Mouse (Mus musculus) myocyte (in vitro differentiated cells): ENCODE results near the gene Ttc9b. TPM values are rescaled to one million over a fixed set of nuclear protein-coding genes. Genes with fewer than 3 reads are reported as not detected.
"Not testable (repeated sequence)": the region's sequence is repeated elsewhere in the genome, so short reads cannot be mapped to it uniquely, and the experiment has no call there.

Source experiments
- H3K27me3 ChIP-seq: one replicate; pipeline ENCODE4 v1.6.1; 2011; ENCODE audit not compliant: control insufficient read depth, insufficient read depth, insufficient read length
- H3K36me3 ChIP-seq: one replicate; pipeline ENCODE4 v1.6.1; 2011; ENCODE audit not compliant: control insufficient read depth, insufficient read depth
- H3K4me2 ChIP-seq: one replicate; pipeline ENCODE4 v1.6.1; 2011; ENCODE audit warnings: low read depth, control low read depth
- H3K4me3 ChIP-seq: one replicate; pipeline ENCODE4 v1.5.1; 2011; ENCODE audit warnings: mild to moderate bottlenecking, control low read depth, moderate library complexity
- H3K79me2 ChIP-seq: one replicate; pipeline ENCODE4 v1.6.1; 2011; ENCODE audit not compliant: control insufficient read depth, insufficient read depth
- H3ac ChIP-seq: one replicate; pipeline ENCODE4 v1.6.1; 2011; ENCODE audit not compliant: control insufficient read depth, insufficient read length
- CEBPB ChIP-seq: IDR thresholded peaks from 2 replicates; pipeline ENCODE4 v1.6.1; 2011; ENCODE audit warnings: mild to moderate bottlenecking, moderate library complexity; ENCODE audit not compliant: poor library complexity, insufficient read depth, severe bottlenecking
- E2F4 ChIP-seq: IDR thresholded peaks from one replicate; pipeline ENCODE4 v1.6.1; 2011; ENCODE audit warnings: mild to moderate bottlenecking, control low read depth, moderate library complexity; ENCODE audit not compliant: insufficient read depth
- MAX ChIP-seq: IDR thresholded peaks from one replicate; pipeline ENCODE4 v1.6.1; 2011; ENCODE audit warnings: low read depth, mild to moderate bottlenecking, control low read depth
- MYOD1 ChIP-seq, 3 experiments: IDR thresholded peaks; one replicate each; pipeline ENCODE4 v1.6.1; 2011; ENCODE audit warnings: control low read depth in 2 of 3, low read depth in 2 of 3, mild to moderate bottlenecking in 2 of 3, moderate library complexity in 1 of 3; ENCODE audit not compliant: insufficient read length in 2 of 3, control insufficient read depth in 1 of 3
- MYOG ChIP-seq, 3 experiments: IDR thresholded peaks; one replicate each; pipeline ENCODE4 v1.6.1; 2011; ENCODE audit warnings: control low read depth in 2 of 3, low read depth in 2 of 3, mild to moderate bottlenecking in 2 of 3; ENCODE audit not compliant: insufficient read length in 2 of 3, control insufficient read depth in 1 of 3, insufficient read depth in 1 of 3
- POLR2A ChIP-seq: IDR thresholded peaks from one replicate; pipeline ENCODE4 v1.6.1; 2011; ENCODE audit warnings: low read depth, mild to moderate bottlenecking, control low read depth, moderate library complexity; ENCODE audit not compliant: insufficient read length
- POLR2AphosphoS2 ChIP-seq: IDR thresholded peaks from one replicate; pipeline ENCODE4 v1.6.1; 2011; ENCODE audit warnings: low read depth, control low read depth; ENCODE audit not compliant: insufficient read length
- REST ChIP-seq: IDR thresholded peaks from one replicate; pipeline ENCODE4 v1.6.1; 2011; ENCODE audit warnings: mild to moderate bottlenecking, control low read depth, moderate library complexity; ENCODE audit not compliant: insufficient read depth, insufficient read length
- SRF ChIP-seq: IDR thresholded peaks from one replicate; pipeline ENCODE4 v1.6.1; 2011; ENCODE audit warnings: low read depth; ENCODE audit not compliant: control insufficient read depth, insufficient read length
- TCF12 ChIP-seq: IDR thresholded peaks from one replicate; pipeline ENCODE4 v1.6.1; 2011; ENCODE audit warnings: mild to moderate bottlenecking, control low read depth; ENCODE audit not compliant: poor library complexity, insufficient read depth, severe bottlenecking
- TCF3 ChIP-seq: IDR thresholded peaks from one replicate; pipeline ENCODE4 v1.6.1; 2011; ENCODE audit warnings: low read depth, control low read depth; ENCODE audit not compliant: insufficient read length
- USF1 ChIP-seq: IDR thresholded peaks from one replicate; pipeline ENCODE4 v1.6.1; 2011; ENCODE audit warnings: low read depth, mild to moderate bottlenecking, control low read depth, moderate library complexity
- polyA plus RNA-seq: library from polyadenylated mRNA; unstranded; fragments of >200 nt; fragmentation: generic; extraction: Trizol; gene quantifications from one replicate; pipeline ENCODE4 v1.2.1, GENCODE M21; 2012; ENCODE audit warnings: missing spikeins

Ttc9b gene
- polyA plus RNA-seq, 1 experiment = 0.20 TPM

GRCm38 (mm10) chr7:27634691-27635090 lies 19.0 kb upstream of the Ttc9b start:
- TF ChIP-seq USF1 (no peak), MYOD1 (IDR thresholded peaks at IDR 0.05; ENCODE audit: control insufficient read depth in 1 of 3, insufficient read length in 2 of 3, low read depth in 2 of 3) (no peak)
- no peak overlapping the region for H3K4me2 ChIP-seq

DNA sequence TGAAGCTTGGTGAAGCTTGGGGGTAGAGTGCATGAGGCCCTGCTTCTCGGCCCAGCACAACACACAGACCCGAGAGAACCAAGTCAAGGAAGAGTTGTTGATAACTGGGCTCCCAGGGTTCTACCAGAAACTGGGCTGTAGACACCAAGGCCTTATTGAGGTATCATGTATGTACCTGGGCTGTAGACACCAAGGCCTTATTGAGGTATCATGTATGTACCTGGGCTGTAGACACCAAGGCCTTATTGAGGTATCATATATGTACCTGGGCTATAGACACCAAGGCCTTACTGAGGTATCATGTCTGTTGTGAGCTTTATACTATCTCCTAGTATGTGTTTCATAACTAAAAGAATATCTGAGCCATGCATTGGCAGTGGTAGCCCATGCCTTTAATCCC lies 18.6 kb upstream of the Ttc9b start:
- not testable (repeated sequence) for H3K4me2 ChIP-seq, H3K27me3 ChIP-seq, H3K4me3 ChIP-seq, H3K79me2 ChIP-seq, H3ac ChIP-seq
- peaks cover 10% of the 10 kb centered on the region for H3K36me3 ChIP-seq

More at GRCm38 (mm10) chr7:27634691-27635090, 19.0 kb upstream of the Ttc9b start:
- Histone ChIP-seq H3K79me2 (no peaks in the 10 kb centered on the region), H3ac (no peak overlapping the region), H3K27me3 (no peaks in the 10 kb centered on the region), H3K4me3 (no peak overlapping the region), H3K36me3 (peaks cover 10% of the 10 kb centered on the region)

- TF ChIP-seq USF1 (no peak), E2F4 (no peak), REST (no peak), MYOD1 (IDR thresholded peaks at IDR 0.05; ENCODE audit: control insufficient read depth in 1 of 3, insufficient read length in 2 of 3, low read depth in 2 of 3) (no peak), POLR2A (no peak), TCF12 (no peak), SRF (no peak), MYOG (IDR thresholded peaks at IDR 0.05; ENCODE audit: control insufficient read depth in 1 of 3, insufficient read depth in 1 of 3, insufficient read length in 2 of 3, low read depth in 2 of 3) (no peak), POLR2AphosphoS2 (no peak), MAX (no peak), CEBPB (no peak), TCF3 (no peak)
- H3K79me2 ChIP-seq = no peaks in the 10 kb centered on the region
Measured at GRCm38 (mm10) chr7:27644471-27644870, 9.2 kb upstream of the Ttc9b start.

DNA sequence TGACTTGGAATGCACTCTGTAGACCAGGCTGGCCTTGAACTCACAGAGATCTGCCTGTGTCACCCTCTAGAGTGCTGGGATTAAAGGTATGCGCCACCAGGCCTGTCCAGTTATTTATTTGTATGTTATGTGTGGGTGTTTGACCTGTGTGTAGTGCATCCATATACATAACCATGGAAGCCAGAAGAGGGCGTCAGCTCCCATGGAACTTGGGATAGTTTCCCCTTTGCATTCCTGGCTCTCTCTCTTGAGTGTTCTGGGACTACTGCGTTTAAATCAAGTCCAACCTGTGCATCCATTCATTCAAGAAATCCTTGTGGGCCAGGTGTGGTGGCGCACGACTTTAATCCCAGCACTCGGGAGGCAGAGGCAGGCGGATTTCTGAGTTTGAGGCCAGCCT lies 7.2 kb upstream of the Ttc9b start:
- Histone ChIP-seq H3K27me3 (no peaks in the 10 kb centered on the region), H3K36me3 (no peaks in the 10 kb centered on the region), H3K79me2 (no peaks in the 10 kb centered on the region), H3ac (no peak overlapping the region), H3K4me2 (no peak overlapping the region), H3K4me3 (no peak overlapping the region)
- TF ChIP-seq CEBPB = no peak
- no peak for TF ChIP-seq SRF
- no peak for TF ChIP-seq TCF3
- TF ChIP-seq USF1 = no peak
- TF ChIP-seq TCF12 = no peak
- no peak for TF ChIP-seq POLR2AphosphoS2
- TF ChIP-seq MYOD1 (IDR thresholded peaks at IDR 0.05; ENCODE audit: control insufficient read depth in 1 of 3, insufficient read length in 2 of 3, low read depth in 2 of 3) = no peak
- no peak for TF ChIP-seq E2F4
- TF ChIP-seq REST = no peak

More at GRCm38 (mm10) chr7:27644471-27644870, 9.2 kb upstream of the Ttc9b start:
- Histone ChIP-seq H3K4me3 (no peak overlapping the region), H3K36me3 (no peaks in the 10 kb centered on the region), H3K4me2 (no peak overlapping the region), H3ac (no peak overlapping the region), H3K27me3 (no peaks in the 10 kb centered on the region)

DNA sequence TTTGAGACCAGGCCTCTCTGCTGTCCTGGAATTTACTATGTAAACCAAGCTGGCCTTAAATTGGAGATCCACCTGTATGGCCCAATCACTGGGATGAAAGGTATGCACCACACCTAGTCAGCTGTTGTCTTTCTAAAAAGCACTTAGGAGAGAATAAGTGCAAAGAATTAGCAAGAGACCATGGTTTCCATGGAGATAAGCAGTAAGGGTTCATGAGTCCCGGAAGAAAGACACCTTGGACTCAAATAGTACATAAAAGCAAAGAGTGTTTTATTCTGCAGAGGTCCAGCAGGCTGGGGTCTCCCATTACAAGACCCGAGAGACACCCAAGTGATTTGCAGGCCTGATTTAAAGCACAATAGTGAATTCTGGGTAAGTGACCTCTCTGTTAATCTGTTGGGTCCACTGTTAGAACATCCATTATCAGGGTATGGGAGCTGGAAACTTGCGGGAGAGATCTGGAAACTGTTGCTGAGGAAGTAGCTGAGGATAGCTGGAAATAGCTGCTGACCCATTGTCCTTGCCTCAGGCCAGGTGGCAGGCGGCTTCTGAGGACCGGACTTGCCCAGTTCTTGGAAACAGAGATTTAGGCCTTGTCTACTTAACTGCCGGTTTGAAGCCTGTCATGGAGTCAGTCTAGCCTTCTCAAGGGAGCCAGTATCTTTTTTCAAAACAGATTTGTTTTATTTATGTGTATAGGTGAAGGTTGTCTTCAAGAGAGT lies 6.3 kb upstream of the Ttc9b start:
- Histone ChIP-seq H3K4me3 (no peak overlapping the region), H3K79me2 (no peaks in the 10 kb centered on the region), H3ac (no peak overlapping the region), H3K36me3 (no peaks in the 10 kb centered on the region), H3K27me3 (peaks cover 3% of the 10 kb centered on the region), H3K4me2 (no peak overlapping the region)
- TF ChIP-seq SRF (no peak), E2F4 (no peak), TCF3 (no peak), MYOD1 (IDR thresholded peaks at IDR 0.05; ENCODE audit: control insufficient read depth in 1 of 3, insufficient read length in 2 of 3, low read depth in 2 of 3) (no peak), TCF12 (no peak), POLR2AphosphoS2 (no peak), MAX (no peak), CEBPB (no peak), REST (no peak), USF1 (no peak), MYOG (IDR thresholded peaks at IDR 0.05; ENCODE audit: control insufficient read depth in 1 of 3, insufficient read depth in 1 of 3, insufficient read length in 2 of 3, low read depth in 2 of 3) (no peak), POLR2A (no peak)
